Comparison of ENCODE assay signal across 12 mouse cellular contexts in the genomic region with DNA sequence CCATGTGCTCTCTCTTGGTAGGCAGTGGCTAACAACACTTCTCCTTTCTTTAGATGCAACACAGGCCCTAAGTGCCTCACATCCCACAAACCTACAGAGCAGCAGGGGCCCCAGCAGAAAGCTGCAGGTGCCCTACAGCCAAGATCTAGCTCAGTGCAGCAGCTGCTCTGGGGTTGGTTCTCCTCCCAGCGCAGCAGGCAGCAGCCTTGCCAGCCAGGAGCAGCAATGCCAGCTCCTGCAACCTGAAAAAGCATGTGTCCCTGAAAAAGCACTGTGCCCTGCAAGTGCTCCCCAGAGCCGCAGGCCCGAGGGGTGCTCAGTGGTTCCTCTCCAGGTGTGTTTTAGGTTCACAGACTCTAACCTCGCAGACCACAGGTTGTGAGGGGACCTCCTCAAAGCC. TPM values are rescaled to one million over a fixed set of nuclear protein-coding genes. Genes with fewer than 3 reads are reported as not detected.
DNase-seq lines count a peak whose midpoint lies in the region; ATAC-seq lines count a peak whose summit lies in the region.
"Had no signal": no experiment of that assay in that cellular context is flagged by ENCODE, and none has a peak within 500 bp of the region (broad histone marks: within the 10 kb centered on the region; RNA-seq: fewer than 3 reads in every experiment).

No protein-coding gene starts in this region.

- no peak overlapping the region for H3K4me2 ChIP-seq in midbrain, embryonic 15.5 days
- no peak overlapping the region for H3K4me2 ChIP-seq in hindbrain, embryonic 16.5 days (ENCODE audit: low read length)

- H3K27ac ChIP-seq in midbrain, embryonic 10.5 days (replicated peaks): 0 out of 2 replicates have a peak overlapping the region, but pooled peaks have one; percentile 17
- H3K27ac ChIP-seq in midbrain, embryonic 15.5 days: no peak overlapping the region
- peak overlapping the region; percentile 67; the same call in 1 of the 2 replicates for H3K27ac ChIP-seq in hindbrain, embryonic 16.5 days (ENCODE audit: low read depth, low read length)

- H3K9ac ChIP-seq in midbrain, embryonic 15.5 days: no peak overlapping the region
- H3K9ac ChIP-seq in hindbrain, embryonic 16.5 days (ENCODE audit: low read depth, low read length): peak overlapping the region; percentile 33
- H3K9ac ChIP-seq: liver, postnatal 0 days had no signal

- H3K36me3 ChIP-seq in midbrain, embryonic 10.5 days: peaks cover 96% of the 10 kb centered on the region
- H3K36me3 ChIP-seq in midbrain, embryonic 15.5 days (replicated peaks): peaks cover 37% of the 10 kb centered on the region
- peaks cover 13% of the 10 kb centered on the region for H3K36me3 ChIP-seq in hindbrain, embryonic 16.5 days (ENCODE audit: control insufficient read depth, insufficient read depth, low read length)

- ATAC-seq in frontal cortex, adult (ENCODE audit: low TSS enrichment): peak; percentile 36; the same call in 1 of the 2 replicates
- no peak for ATAC-seq in midbrain, embryonic 15.5 days (replicated peaks)
- ATAC-seq in hindbrain, embryonic 16.5 days: peak; percentile 21; the same call in 1 of the 2 replicates
- ATAC-seq: liver, postnatal 0 days had no signal

- H3K9me3 ChIP-seq in midbrain, embryonic 10.5 days (replicated peaks): no peaks in the 10 kb centered on the region
- no peaks in the 10 kb centered on the region for H3K9me3 ChIP-seq in midbrain, embryonic 15.5 days
- no peaks in the 10 kb centered on the region for H3K9me3 ChIP-seq in hindbrain, embryonic 16.5 days (ENCODE audit: control insufficient read depth, low read length)
- H3K9me3 ChIP-seq: megakaryocyte, embryonic 14.5 days had no signal

- H3K4me3 ChIP-seq in midbrain, embryonic 10.5 days: no peak overlapping the region
- no peak overlapping the region for H3K4me3 ChIP-seq in midbrain, embryonic 15.5 days
- no peak overlapping the region for H3K4me3 ChIP-seq in hindbrain, embryonic 16.5 days (ENCODE audit: low read length)
- H3K4me3 ChIP-seq: megakaryocyte, embryonic 14.5 days had no signal

- peaks cover 8% of the 10 kb centered on the region for H3K4me1 ChIP-seq in midbrain, embryonic 10.5 days
- H3K4me1 ChIP-seq in midbrain, embryonic 15.5 days: 0 out of 2 replicates have a peak, but pooled peaks cover 4% of the 10 kb centered on the region
- peaks cover 4% of the 10 kb centered on the region for H3K4me1 ChIP-seq in hindbrain, embryonic 16.5 days (ENCODE audit: control insufficient read depth, insufficient read depth, low read depth, low read length)
- H3K4me1 ChIP-seq: megakaryocyte, embryonic 14.5 days had no signal

- no peaks in the 10 kb centered on the region for H3K27me3 ChIP-seq in midbrain, embryonic 10.5 days (ENCODE audit: low read depth, poor library complexity, severe bottlenecking)
- H3K27me3 ChIP-seq in midbrain, embryonic 15.5 days (replicated peaks): no peaks in the 10 kb centered on the region
- H3K27me3 ChIP-seq in hindbrain, embryonic 16.5 days (replicated peaks; ENCODE audit: control insufficient read depth, insufficient read depth, low read length): no peaks in the 10 kb centered on the region
- H3K27me3 ChIP-seq: megakaryocyte, embryonic 14.5 days had no signal

- WGBS in midbrain, embryonic 10.5 days: 97% methylated on average over 4 of the region's 4 CpGs
- WGBS in midbrain, embryonic 15.5 days: 94% methylated on average over 4 of the region's 4 CpGs
- WGBS in hindbrain, embryonic 16.5 days: 92% methylated on average over 4 of the region's 4 CpGs

- DNase-seq in frontal cortex, postnatal 36 days (ENCODE audit: low spot score in 2 of 2): no peak
- DNase-seq in midbrain, embryonic 10.5 days (ENCODE audit: low spot score): no peak
- peak; percentile 77 to 79 for DNase-seq in cerebellum, adult 18-20 months
- no peak for DNase-seq in urinary bladder, postnatal 36 days (ENCODE audit: low spot score in 2 of 2)
- DNase-seq in yolk sac, embryonic 10.5 days (ENCODE audit: low spot score): no peak
- DNase-seq: gastrocnemius, postnatal 14 days; kidney, adult 18-20 months; liver, postnatal 0 days had no signal

RNA-seq across cellular contexts. Expression of gene 2310022B05Rik, which starts 13.5 kb away (rescaled TPM):
- polyA plus RNA-seq in midbrain, embryonic 10.5 days (2016; fragmentation: Nextera tagmentation; extraction: Ambion mirVana): 17.5 and 17.7 TPM in 2 replicates
- 21.8 and 23.6 TPM in 2 replicates for polyA plus RNA-seq in midbrain, embryonic 15.5 days (2015; fragmentation: Nextera tagmentation; extraction: Ambion mirVana)
- polyA plus RNA-seq in hindbrain, embryonic 16.5 days (2015; fragmentation: Nextera tagmentation; extraction: Ambion mirVana): 17.0 and 23.2 TPM in 2 replicates

RNA-seq across cellular contexts. Expression of gene Ttc13, which starts 45.1 kb away (rescaled TPM):
- polyA plus RNA-seq in midbrain, embryonic 10.5 days (2016; fragmentation: Nextera tagmentation; extraction: Ambion mirVana): 53.3 and 56.0 TPM in 2 replicates
- polyA plus RNA-seq in midbrain, embryonic 15.5 days (2015; fragmentation: Nextera tagmentation; extraction: Ambion mirVana): 69.4 and 70.2 TPM in 2 replicates
- polyA plus RNA-seq in hindbrain, embryonic 16.5 days (2015; fragmentation: Nextera tagmentation; extraction: Ambion mirVana): 61.6 and 62.4 TPM in 2 replicates

RNA-seq across cellular contexts. Expression of gene Arv1, which starts 45.3 kb away (rescaled TPM):
- 35.4 and 36.5 TPM in 2 replicates for polyA plus RNA-seq in midbrain, embryonic 10.5 days (2016; fragmentation: Nextera tagmentation; extraction: Ambion mirVana)
- polyA plus RNA-seq in midbrain, embryonic 15.5 days (2015; fragmentation: Nextera tagmentation; extraction: Ambion mirVana): 32.7 and 37.6 TPM in 2 replicates
- 32.1 and 33.6 TPM in 2 replicates for polyA plus RNA-seq in hindbrain, embryonic 16.5 days (2015; fragmentation: Nextera tagmentation; extraction: Ambion mirVana)

Comparison
In these comparisons a context has a peak if more than half of its experiments do, and no peak if none do; other contexts are left out.
1. DNase-seq: peak in cerebellum, adult 18-20 months (2 of 2); none in frontal cortex, postnatal 36 days (0 of 2), midbrain, embryonic 10.5 days (single experiment), urinary bladder, postnatal 36 days (0 of 2) and yolk sac, embryonic 10.5 days (single experiment).